Mouse (Mus musculus): Measurements from ENCODE around the gene Fign.

- TF ChIP-seq USF2 (conservative IDR thresholded peaks at IDR 0.05; ENCODE audit: low read depth, low read length), result no peak
- TF ChIP-seq CTCF (conservative IDR thresholded peaks at IDR 0.05 in 1 of 2, IDR thresholded peaks at IDR 0.05 in 1 of 2; ENCODE audit: low read depth in 2 of 2, low read length in 2 of 2), result no peak
- TF ChIP-seq SIN3A (IDR thresholded peaks at IDR 0.05; ENCODE audit: low read length), result no peak
- TF ChIP-seq ZC3H11A (IDR thresholded peaks at IDR 0.05; ENCODE audit: low read depth, low read length), result no peak
- TF ChIP-seq CHD1 (IDR thresholded peaks at IDR 0.05; ENCODE audit: low read depth, low read length), result no peak
- TF ChIP-seq TCF12 (IDR thresholded peaks at IDR 0.05; ENCODE audit: low read depth, low read length), result no peak
- no peak for TF ChIP-seq POLR2A (IDR thresholded peaks at IDR 0.05; ENCODE audit: low read depth, low read length)
- no peak for TF ChIP-seq USF1 (IDR thresholded peaks at IDR 0.05; ENCODE audit: low read depth, low read length)
- TF ChIP-seq EP300 (IDR thresholded peaks at IDR 0.05; ENCODE audit: low read length), result no peak
Measured at GRCm38 (mm10) chr2:63926481-63927097, 171.2 kb downstream of the Fign start.

All from CH12.LX (cell line).